Mouse (Mus musculus) liver, postnatal 0 days (tissue): ENCODE results near the gene Morn4. TPM values are rescaled to one million over a fixed set of nuclear protein-coding genes. Genes with fewer than 3 reads are reported as not detected.

Experiments used
- ATAC-seq: fragments of 200-750 bp; cut with Nextera tagmentation; 2 replicates; pipeline ENCODE4 v1.8.0; 2017; ENCODE audit warnings: mild to moderate bottlenecking, moderate library complexity
- DNase-seq: peaks from one replicate; pipeline ENCODE4 v3.0.0-alpha.2; 2016
- H3K27ac ChIP-seq: fragments of 300-500 bp; sonication (generic); 2 replicates; pipeline ENCODE4 v1.5.1; 2014; ENCODE audit warnings: antibody characterized with exemption, moderate library complexity, mild to moderate bottlenecking, low read depth
- H3K27me3 ChIP-seq: fragments of 300-500 bp; sonication (generic); 2 replicates; pipeline ENCODE4 v1.6.1; 2014; ENCODE audit warnings: low read length, control low read depth, mixed read lengths; ENCODE audit not compliant: insufficient read depth
- H3K36me3 ChIP-seq: fragments of 300-500 bp; sonication (generic); replicated peaks from 2 replicates; pipeline ENCODE4 v1.6.1; 2014; ENCODE audit warnings: mild to moderate bottlenecking, control low read depth, low read length, moderate library complexity, mixed read lengths; ENCODE audit not compliant: insufficient read depth
- H3K4me1 ChIP-seq: fragments of 300-500 bp; sonication (generic); 2 replicates; pipeline ENCODE4 v1.6.1; 2014; ENCODE audit warnings: antibody characterized with exemption, mild to moderate bottlenecking, control low read depth; ENCODE audit not compliant: insufficient read depth
- H3K4me2 ChIP-seq: fragments of 300-500 bp; sonication (generic); 2 replicates; pipeline ENCODE4 v1.6.1; 2014; ENCODE audit warnings: low read depth, mild to moderate bottlenecking, low read length, moderate library complexity, mixed read lengths
- H3K4me3 ChIP-seq: fragments of 300-500 bp; sonication (generic); 2 replicates; pipeline ENCODE4 v1.5.1; 2014; ENCODE audit warnings: low read depth, low read length
- H3K9ac ChIP-seq: fragments of 300-500 bp; sonication (generic); replicated peaks from 2 replicates; pipeline ENCODE4 v1.6.1; 2014; ENCODE audit warnings: mild to moderate bottlenecking, moderate library complexity
- H3K9me3 ChIP-seq: fragments of 300-500 bp; sonication (generic); 2 replicates; pipeline ENCODE4 v1.6.1; 2016; ENCODE audit warnings: mild to moderate bottlenecking, control low read depth, low read length, mixed read lengths
- CTCF ChIP-seq: sonication (generic); IDR thresholded peaks from 2 replicates; pipeline ENCODE4 v1.5.1; 2016; ENCODE audit warnings: antibody characterized with exemption, low read depth
- EP300 ChIP-seq: IDR thresholded peaks from 2 replicates; pipeline ENCODE4 v1.6.1; 2016; ENCODE audit warnings: antibody characterized with exemption, low read depth, mild to moderate bottlenecking
- WGBS: fragments of 180-500 bp; shearing (Covaris S2); extraction: QIAGEN DNeasy Blood & Tissue Kit; methylation state at CpG from one replicate; pipeline ENCODE4 v1.1.7; 2014; ENCODE audit not compliant: insufficient replicate concordance; 5-methylcytosine and 5-hydroxymethylcytosine counted together
- polyA plus RNA-seq: library from polyadenylated mRNA; unstranded; fragments of >200 nt; fragmentation: Nextera tagmentation; extraction: Ambion mirVana; gene quantifications from 2 replicates; pipeline ENCODE4 v1.2.1, GENCODE M21; 2015

The Morn4 gene
- polyA plus RNA-seq, 1 experiment from 2014 or later: 0.54 TPM

- no peak overlapping the region for H3K4me3 ChIP-seq
- ATAC-seq (no peak), DNase-seq (no peak)
- 86% methylated on average over 2 of the region's 2 CpGs for WGBS
- no peak overlapping the region for H3K9ac ChIP-seq
- no peaks in the 10 kb centered on the region for H3K27me3 ChIP-seq
- H3K4me1 ChIP-seq: peaks cover 7% of the 10 kb centered on the region
- H3K27ac ChIP-seq: no peak overlapping the region
- TF ChIP-seq CTCF (no peak), EP300 (no peak)
- H3K36me3 ChIP-seq: no peaks in the 10 kb centered on the region
- H3K4me2 ChIP-seq: no peak overlapping the region
- H3K9me3 ChIP-seq: no peaks in the 10 kb centered on the region
Measured at GRCm38 (mm10) chr19:42055881-42056280, 30.3 kb downstream of the Morn4 start.

GRCm38 (mm10) chr19:42054255-42054654 lies 31.9 kb downstream of the Morn4 start:
- ATAC-seq: no peak
- no peaks in the 10 kb centered on the region for H3K9me3 ChIP-seq
- H3K4me1 ChIP-seq: peaks cover 7% of the 10 kb centered on the region
- 57% methylated on average over 6 of the region's 6 CpGs for WGBS
- no peak overlapping the region for H3K9ac ChIP-seq
- H3K4me3 ChIP-seq: no peak overlapping the region
- H3K27ac ChIP-seq: no peak overlapping the region; the same call in 1 of the 2 replicates
- H3K27me3 ChIP-seq: no peaks in the 10 kb centered on the region
- H3K4me2 ChIP-seq: no peak overlapping the region
- DNase-seq: no peak
- H3K36me3 ChIP-seq: no peaks in the 10 kb centered on the region
- TF ChIP-seq EP300: no peak
- TF ChIP-seq CTCF: no peak

GRCm38 (mm10) chr19:42051948-42052347 lies 34.2 kb downstream of the Morn4 start, which contains the start of gene 4933411K16Rik:
Gene 4933411K16Rik (plus strand): TSS chr19:42052248.
- Histone ChIP-seq H3K4me2 (no peak within 1 kb of the TSS), H3K36me3 (no peaks in the 10 kb centered on the region), H3K4me1 (peaks cover 5% of the 10 kb centered on the region), H3K27me3 (no peaks in the 10 kb centered on the region), H3K4me3 (no peak within 1 kb of the TSS), H3K9me3 (no peaks in the 10 kb centered on the region), H3K9ac (no peak within 1 kb of the TSS), H3K27ac (peak within 1 kb of the TSS; percentile 88; the same call in 1 of the 2 replicates)
- DNase-seq (no peak), ATAC-seq (no peak)
- WGBS: 71% methylated on average over 4 of the region's 4 CpGs
- TF ChIP-seq CTCF (no peak), EP300 (no peak)

- WGBS: 84% methylated on average over 3 of the region's 3 CpGs
- Histone ChIP-seq H3K4me2 (no peak overlapping the region), H3K27ac (peak overlapping the region; percentile 88; the same call in 1 of the 2 replicates), H3K27me3 (no peaks in the 10 kb centered on the region), H3K4me3 (no peak overlapping the region), H3K36me3 (no peaks in the 10 kb centered on the region), H3K4me1 (peaks cover 5% of the 10 kb centered on the region), H3K9me3 (no peaks in the 10 kb centered on the region), H3K9ac (no peak overlapping the region)
- no peak for DNase-seq
- TF ChIP-seq CTCF: no peak
- TF ChIP-seq EP300: no peak
- ATAC-seq: no peak
Measured at GRCm38 (mm10) chr19:42051351-42051750, 34.8 kb downstream of the Morn4 start.

GRCm38 (mm10) chr19:42050251-42050650 lies 35.9 kb downstream of the Morn4 start:
- Histone ChIP-seq H3K4me3 (no peak overlapping the region), H3K4me2 (no peak overlapping the region), H3K4me1 (peaks cover 5% of the 10 kb centered on the region; the same call in 1 of the 2 replicates), H3K9ac (no peak overlapping the region), H3K27ac (peak overlapping the region; percentile 88), H3K9me3 (no peaks in the 10 kb centered on the region), H3K27me3 (no peaks in the 10 kb centered on the region), H3K36me3 (no peaks in the 10 kb centered on the region)
- TF ChIP-seq CTCF: no peak
- TF ChIP-seq EP300: no peak
- DNase-seq (no peak), ATAC-seq (peak; percentile 68)
- WGBS: 59% methylated on average over 1 of the region's 1 CpGs

- peak within 1 kb of the TSS; percentile 50 for H3K4me3 ChIP-seq
- DNase-seq: peak; percentile 84
- H3K27me3 ChIP-seq: no peaks in the 10 kb centered on the region
- no peaks in the 10 kb centered on the region for H3K4me1 ChIP-seq
- TF ChIP-seq EP300 (no peak), CTCF (peak; percentile 89)
- WGBS: 17% methylated on average over 23 of the region's 23 CpGs
- H3K9ac ChIP-seq: peak within 1 kb of the TSS; percentile 74
- H3K4me2 ChIP-seq: peak within 1 kb of the TSS; percentile 71
- no peaks in the 10 kb centered on the region for H3K9me3 ChIP-seq
- no peaks in the 10 kb centered on the region for H3K36me3 ChIP-seq
- H3K27ac ChIP-seq: peak within 1 kb of the TSS; percentile 88
- peak; percentile 92 for ATAC-seq
Measured at GRCm38 (mm10) chr19:42045269-42046102, 40.7 kb downstream of the Morn4 start, which contains the start of gene Hoga1. Gene Hoga1 (plus strand): TSS chr19:42045610.
